Mouse (Mus musculus) kidney, adult 2 months (tissue): ENCODE data around the gene Actr2. TPM values are rescaled to one million over a fixed set of nuclear protein-coding genes. Genes with fewer than 3 reads are reported as not detected.
"Not testable (repeated sequence)": the region's sequence is repeated elsewhere in the genome, so short reads cannot be mapped to it uniquely, and the experiment has no call there.

Experiments
- DNase-seq: peaks from one replicate; pipeline ENCODE4 v3.0.0; 2021
- H3K27ac ChIP-seq: fragments of 200-500 bp; 2 replicates; pipeline ENCODE4 v1.5.1; 2012; ENCODE audit warnings: low read depth, low read length, control low read depth, inconsistent platforms; ENCODE audit not compliant: insufficient read depth
- H3K27me3 ChIP-seq: fragments of 200-500 bp; replicated peaks from 2 replicates; pipeline ENCODE4 v1.6.1; 2012; ENCODE audit warnings: mild to moderate bottlenecking, moderate library complexity, low read length, inconsistent platforms; ENCODE audit not compliant: control insufficient read depth, insufficient read depth
- H3K36me3 ChIP-seq: fragments of 200-500 bp; 2 replicates; pipeline ENCODE4 v1.6.1; 2012; ENCODE audit warnings: mild to moderate bottlenecking, moderate library complexity, low read length, inconsistent platforms; ENCODE audit not compliant: control insufficient read depth, insufficient read depth
- H3K4me1 ChIP-seq: fragments of 200-500 bp; 2 replicates; pipeline ENCODE4 v1.6.1; 2011; ENCODE audit warnings: low read length; ENCODE audit not compliant: control insufficient read depth, insufficient read depth
- H3K4me3 ChIP-seq: fragments of 200-500 bp; 2 replicates; pipeline ENCODE4 v1.5.1; 2011; ENCODE audit warnings: mild to moderate bottlenecking, low read depth, low read length, control low read depth; ENCODE audit not compliant: insufficient read depth
- CTCF ChIP-seq: fragments of 200-500 bp; conservative IDR thresholded peaks from 2 replicates; pipeline ENCODE4 v1.5.1; 2011; ENCODE audit warnings: low read depth, mild to moderate bottlenecking, control low read depth, low read length, moderate library complexity, mixed read lengths; ENCODE audit not compliant: insufficient read depth, insufficient read length
- POLR2A ChIP-seq: fragments of 200-500 bp; IDR thresholded peaks from one replicate; pipeline ENCODE4 v1.6.1; 2011; ENCODE audit warnings: low read depth, low read length, control low read depth
- WGBS: fragments of 180-500 bp; shearing (Covaris S2); methylation state at CpG from one replicate; pipeline ENCODE4 v1.1.7; 2018; 5-methylcytosine and 5-hydroxymethylcytosine counted together
- polyA plus RNA-seq: library from polyadenylated mRNA; depleted of rRNA; stranded (reverse); fragments of >200 nt; gene quantifications from 2 replicates; pipeline ENCODE4 v1.2.3, GENCODE M21; 2012

The Actr2 gene
- polyA plus RNA-seq, 1 experiment = 38.8 TPM

GRCm38 (mm10) chr11:20064926-20065325, 47.8 kb downstream of the Actr2 start:
- DNase-seq = no peak
- WGBS = 90% methylated on average over 2 of the region's 2 CpGs
- TF ChIP-seq CTCF (no peak), POLR2A (no peak)

DNA sequence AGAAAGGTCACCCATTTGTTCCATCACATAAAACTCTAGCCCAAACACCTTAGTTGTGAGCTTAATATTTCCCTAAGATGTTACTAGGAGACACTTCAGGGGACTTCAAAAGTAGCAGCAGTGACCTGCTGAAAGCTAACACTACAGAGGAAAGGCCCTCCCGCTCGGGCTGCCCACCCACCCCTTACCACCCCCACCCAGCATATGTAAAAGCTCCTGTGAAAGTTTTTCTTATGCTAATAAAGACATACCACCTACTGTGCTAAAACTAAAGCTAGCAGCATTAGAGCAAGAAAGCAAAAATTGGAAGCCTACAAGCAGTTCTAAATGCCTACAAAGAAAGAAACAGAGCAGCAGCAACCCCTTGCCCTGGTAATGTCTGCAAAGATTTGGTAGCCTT, 48.6 kb downstream of the Actr2 start:
- 51% methylated on average over 2 of the region's 2 CpGs for WGBS
- not testable (repeated sequence) for H3K4me1 ChIP-seq, H3K27ac ChIP-seq, H3K36me3 ChIP-seq, H3K27me3 ChIP-seq, H3K4me3 ChIP-seq, DNase-seq

More at GRCm38 (mm10) chr11:20064926-20065325, 47.8 kb downstream of the Actr2 start:
- H3K27ac ChIP-seq = no peak overlapping the region
- no peak overlapping the region for H3K4me3 ChIP-seq
- peaks cover 5% of the 10 kb centered on the region for H3K36me3 ChIP-seq
- H3K27me3 ChIP-seq = no peaks in the 10 kb centered on the region
- no peaks in the 10 kb centered on the region; the same call in 1 of the 2 replicates for H3K4me1 ChIP-seq

GRCm38 (mm10) chr11:20062801-20063200, 49.9 kb downstream of the Actr2 start:
- H3K27me3 ChIP-seq, H3K27ac ChIP-seq, H3K4me3 ChIP-seq, DNase-seq, H3K4me1 ChIP-seq, H3K36me3 ChIP-seq: not testable (repeated sequence)
- 84% methylated on average over 9 of the region's 9 CpGs for WGBS

GRCm38 (mm10) chr11:20059736-20060135, 53.0 kb downstream of the Actr2 start:
- DNase-seq = no peak
- WGBS = 89% methylated on average over 3 of the region's 3 CpGs
- H3K36me3 ChIP-seq = peaks cover 3% of the 10 kb centered on the region
- no peaks in the 10 kb centered on the region for H3K27me3 ChIP-seq
- no peak overlapping the region for H3K4me3 ChIP-seq
- no peak overlapping the region for H3K27ac ChIP-seq
- TF ChIP-seq POLR2A = no peak
- no peak for TF ChIP-seq CTCF
- H3K4me1 ChIP-seq = no peaks in the 10 kb centered on the region

DNA sequence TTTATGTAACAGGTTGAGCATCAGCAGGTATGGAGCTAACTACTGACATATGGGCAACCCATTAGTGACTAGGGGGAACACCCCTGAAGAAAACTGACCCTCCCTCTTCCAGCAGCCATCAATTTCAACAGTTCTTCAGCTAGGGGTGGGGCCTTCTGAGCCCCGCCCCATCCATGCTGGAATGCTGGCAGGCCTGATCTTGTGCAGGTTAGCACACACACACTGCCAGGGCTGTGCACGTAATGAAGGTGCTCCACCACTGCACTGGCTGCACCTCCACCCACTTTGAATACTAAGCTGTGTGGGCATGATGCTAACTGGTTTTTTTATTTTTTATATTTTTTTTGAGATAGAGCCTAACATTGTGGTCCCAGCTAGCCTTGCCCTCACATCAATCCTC, 55.3 kb downstream of the Actr2 start:
- 93% methylated on average over 2 of the region's 2 CpGs for WGBS
- H3K27ac ChIP-seq = no peak overlapping the region
- H3K36me3 ChIP-seq = peaks cover 2% of the 10 kb centered on the region
- no peaks in the 10 kb centered on the region for H3K4me1 ChIP-seq
- H3K27me3 ChIP-seq = no peaks in the 10 kb centered on the region
- TF ChIP-seq CTCF (no peak), POLR2A (no peak)
- no peak for DNase-seq
- no peak overlapping the region for H3K4me3 ChIP-seq

GRCm38 (mm10) chr11:20056168-20056567, 56.5 kb downstream of the Actr2 start:
- no peak overlapping the region for H3K27ac ChIP-seq
- no peaks in the 10 kb centered on the region for H3K4me1 ChIP-seq
- H3K4me3 ChIP-seq = no peak overlapping the region
- WGBS = 89% methylated on average over 1 of the region's 1 CpGs
- no peak for DNase-seq
- TF ChIP-seq CTCF (0 out of 2 replicates have a peak, but pooled peaks have one; percentile 19), POLR2A (no peak)
- peaks cover 2% of the 10 kb centered on the region for H3K36me3 ChIP-seq
- no peaks in the 10 kb centered on the region for H3K27me3 ChIP-seq

GRCm38 (mm10) chr11:20054617-20055016, 58.1 kb downstream of the Actr2 start:
- H3K27me3 ChIP-seq = no peaks in the 10 kb centered on the region
- H3K27ac ChIP-seq = no peak overlapping the region
- TF ChIP-seq POLR2A = no peak
- TF ChIP-seq CTCF = no peak
- WGBS = 62% methylated on average over 5 of the region's 5 CpGs
- no peaks in the 10 kb centered on the region for H3K4me1 ChIP-seq
- H3K36me3 ChIP-seq = no peaks in the 10 kb centered on the region; the same call in 1 of the 2 replicates
- no peak overlapping the region for H3K4me3 ChIP-seq
- DNase-seq = no peak

DNA sequence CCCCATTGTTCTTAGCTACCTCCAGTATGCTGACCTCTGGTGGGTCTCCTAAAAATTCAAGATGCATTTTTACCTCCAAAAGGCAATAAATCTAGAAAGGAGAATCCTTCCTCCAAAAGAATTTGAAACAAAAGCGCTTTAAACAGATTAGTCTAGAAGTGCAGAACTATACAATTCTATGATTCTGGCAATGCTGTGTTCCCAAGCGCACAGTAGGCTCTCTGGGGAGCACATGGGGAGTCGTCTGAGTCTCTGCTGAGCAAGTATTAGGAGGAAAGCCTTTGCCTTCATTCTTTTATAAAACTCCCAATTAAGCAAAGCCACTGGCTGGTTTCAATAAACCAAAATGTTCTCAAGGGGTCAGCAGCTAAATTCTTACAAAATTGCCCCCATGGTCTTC, 58.8 kb downstream of the Actr2 start:
- DNase-seq = no peak
- Histone ChIP-seq H3K27ac (no peak overlapping the region), H3K36me3 (no peaks in the 10 kb centered on the region), H3K27me3 (no peaks in the 10 kb centered on the region), H3K4me1 (no peaks in the 10 kb centered on the region), H3K4me3 (no peak overlapping the region)
- TF ChIP-seq CTCF (no peak), POLR2A (no peak)
- 87% methylated on average over 3 of the region's 3 CpGs for WGBS
